Mouse (Mus musculus) embryonic fibroblast, embryonic 13.5 days (primary cell): Measurements from ENCODE around the gene Rufy1. TPM values are rescaled to one million over a fixed set of nuclear protein-coding genes. Genes with fewer than 3 reads are reported as not detected.
"Not testable (repeated sequence)": the region's sequence is repeated elsewhere in the genome, so short reads cannot be mapped to it uniquely, and the experiment has no call there.

ENCODE experiments used
- H3K27ac ChIP-seq: 2 replicates; pipeline ENCODE4 v1.5.1; 2012; ENCODE audit warnings: low read length, control low read depth, inconsistent platforms; ENCODE audit not compliant: insufficient read depth
- H3K4me1 ChIP-seq: 2 replicates; pipeline ENCODE4 v1.6.1; 2011; ENCODE audit warnings: low read length; ENCODE audit not compliant: control insufficient read depth, insufficient read depth
- H3K4me3 ChIP-seq: 2 replicates; pipeline ENCODE4 v1.5.1; 2011; ENCODE audit warnings: mild to moderate bottlenecking, control low read depth, low read length; ENCODE audit not compliant: insufficient read depth
- CTCF ChIP-seq: IDR thresholded peaks from 2 replicates; pipeline ENCODE4 v1.5.1; 2011; ENCODE audit warnings: mild to moderate bottlenecking, control low read depth, low read length, moderate library complexity, borderline replicate concordance; ENCODE audit not compliant: insufficient read depth
- POLR2A ChIP-seq: IDR thresholded peaks from 2 replicates; pipeline ENCODE4 v1.6.1; 2011; ENCODE audit warnings: low read depth, mild to moderate bottlenecking, control low read depth, low read length, moderate library complexity
- polyA plus RNA-seq: library from polyadenylated mRNA; stranded (reverse); fragments of >200 nt; gene quantifications from 2 replicates; pipeline ENCODE4 v1.2.4, GENCODE M21; 2011; ENCODE audit warnings: low read depth; ENCODE audit not compliant: missing spikeins, insufficient read length

The Rufy1 gene
- polyA plus RNA-seq, 1 experiment = 19.8 TPM

GRCm38 (mm10) chr11:50373621-50374020 lies 57.3 kb downstream of the Rufy1 start:
- no peak overlapping the region for H3K27ac ChIP-seq
- no peak overlapping the region for H3K4me3 ChIP-seq
- H3K4me1 ChIP-seq = peaks cover 4% of the 10 kb centered on the region; the same call in 1 of the 2 replicates
- TF ChIP-seq CTCF = no peak
- TF ChIP-seq POLR2A = no peak

GRCm38 (mm10) chr11:50373086-50373485 lies 57.8 kb downstream of the Rufy1 start:
- Histone ChIP-seq H3K4me3 (no peak overlapping the region), H3K27ac (no peak overlapping the region), H3K4me1 (peaks cover 4% of the 10 kb centered on the region; the same call in 1 of the 2 replicates)
- TF ChIP-seq CTCF = no peak
- no peak for TF ChIP-seq POLR2A

- TF ChIP-seq POLR2A (no peak), CTCF (no peak)
- Histone ChIP-seq H3K4me1 (peaks cover 4% of the 10 kb centered on the region; the same call in 1 of the 2 replicates), H3K4me3 (no peak overlapping the region), H3K27ac (no peak overlapping the region)
Measured at GRCm38 (mm10) chr11:50371911-50372310, 59.0 kb downstream of the Rufy1 start.

- Histone ChIP-seq H3K4me1 (peaks cover 4% of the 10 kb centered on the region; the same call in 1 of the 2 replicates), H3K4me3 (peak overlapping the region; percentile 28; the same call in 1 of the 2 replicates), H3K27ac (no peak overlapping the region)
- TF ChIP-seq CTCF (peak; percentile 59; the same call in 1 of the 2 replicates), POLR2A (peak; percentile 24; the same call in 1 of the 2 replicates)
Measured at GRCm38 (mm10) chr11:50371399-50371841, 59.5 kb downstream of the Rufy1 start.

GRCm38 (mm10) chr11:50370969-50371368 lies 60.0 kb downstream of the Rufy1 start:
- no peak overlapping the region for H3K27ac ChIP-seq
- TF ChIP-seq POLR2A (no peak), CTCF (no peak)
- no peak overlapping the region for H3K4me3 ChIP-seq
- H3K4me1 ChIP-seq = no peaks in the 10 kb centered on the region; the same call in 1 of the 2 replicates

GRCm38 (mm10) chr11:50369360-50369911 lies 61.5 kb downstream of the Rufy1 start:
- no peaks in the 10 kb centered on the region; the same call in 1 of the 2 replicates for H3K4me1 ChIP-seq
- 0 out of 2 replicates have a peak overlapping the region, but pooled peaks have one; percentile 38 for H3K27ac ChIP-seq
- TF ChIP-seq CTCF (no peak), POLR2A (no peak)
- no peak overlapping the region for H3K4me3 ChIP-seq

GRCm38 (mm10) chr11:50367531-50367930 lies 63.4 kb downstream of the Rufy1 start:
- H3K4me1 ChIP-seq = no peaks in the 10 kb centered on the region; the same call in 1 of the 2 replicates
- H3K27ac ChIP-seq = no peak overlapping the region
- H3K4me3 ChIP-seq = no peak overlapping the region
- no peak for TF ChIP-seq CTCF
- TF ChIP-seq POLR2A = no peak

- H3K4me1 ChIP-seq = no peaks in the 10 kb centered on the region; the same call in 1 of the 2 replicates
- no peak overlapping the region for H3K27ac ChIP-seq
- TF ChIP-seq POLR2A (no peak), CTCF (no peak)
- H3K4me3 ChIP-seq = no peak overlapping the region
Measured at GRCm38 (mm10) chr11:50365322-50365721, 65.6 kb downstream of the Rufy1 start.

GRCm38 (mm10) chr11:50364548-50364947 lies 66.4 kb downstream of the Rufy1 start:
- Histone ChIP-seq H3K4me3 (no peak overlapping the region), H3K27ac (no peak overlapping the region), H3K4me1 (no peaks in the 10 kb centered on the region; the same call in 1 of the 2 replicates)
- peak; percentile 61; the same call in 1 of the 2 replicates for TF ChIP-seq CTCF
- no peak for TF ChIP-seq POLR2A

GRCm38 (mm10) chr11:50361282-50361681 lies 69.6 kb downstream of the Rufy1 start:
- not testable (repeated sequence) for H3K27ac ChIP-seq, H3K4me1 ChIP-seq, H3K4me3 ChIP-seq
